Mouse (Mus musculus) ovary, postnatal 14 days (tissue): ENCODE measurements around the gene Gm28053.
"Not testable (repeated sequence)": the region's sequence is repeated elsewhere in the genome, so short reads cannot be mapped to it uniquely, and the experiment has no call there.

Source experiments
- DNase-seq: peaks from one replicate; pipeline ENCODE4 v3.0.0; 2022; ENCODE audit warnings: low spot score

The Gm28053 gene

GRCm38 (mm10) chr6:48718455-48718854 lies at the start of gene Gm28053, which contains the start of gene Gimap7:
Gm28053 (plus strand) TSS chr6:48718607.
Gimap7 (plus strand) TSS chr6:48718621.
- DNase-seq: no peak

DNA sequence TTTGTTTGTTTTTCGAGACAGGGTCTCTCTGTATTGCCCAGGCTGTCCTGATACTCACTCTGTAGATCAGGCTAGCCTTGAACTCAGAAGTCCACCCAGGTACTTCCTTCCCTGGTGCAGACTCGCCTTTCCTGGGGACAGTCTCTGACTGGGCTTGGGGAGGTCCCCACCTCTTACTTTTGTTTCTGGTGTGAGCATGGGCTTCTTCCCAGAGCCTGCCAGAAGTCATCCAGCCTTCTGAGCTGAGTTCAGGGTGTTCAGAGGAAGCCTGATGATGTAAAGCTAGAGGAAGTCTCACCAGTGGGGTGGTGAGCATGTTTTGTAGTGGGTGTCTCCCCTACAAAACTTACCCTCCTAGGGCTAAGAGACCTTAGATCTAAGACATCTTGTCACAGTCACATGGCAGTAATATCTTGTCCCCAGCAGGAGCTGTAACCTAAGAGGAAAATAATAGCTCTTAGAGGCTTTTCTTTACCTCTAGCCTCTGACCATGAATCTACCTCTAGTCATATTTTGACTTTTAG lies 48.9 kb upstream of the Gm28053 start:
- no peak for DNase-seq

- DNase-seq: no peak
Observed at GRCm38 (mm10) chr6:48674291-48675058, 43.9 kb upstream of the Gm28053 start.

DNA sequence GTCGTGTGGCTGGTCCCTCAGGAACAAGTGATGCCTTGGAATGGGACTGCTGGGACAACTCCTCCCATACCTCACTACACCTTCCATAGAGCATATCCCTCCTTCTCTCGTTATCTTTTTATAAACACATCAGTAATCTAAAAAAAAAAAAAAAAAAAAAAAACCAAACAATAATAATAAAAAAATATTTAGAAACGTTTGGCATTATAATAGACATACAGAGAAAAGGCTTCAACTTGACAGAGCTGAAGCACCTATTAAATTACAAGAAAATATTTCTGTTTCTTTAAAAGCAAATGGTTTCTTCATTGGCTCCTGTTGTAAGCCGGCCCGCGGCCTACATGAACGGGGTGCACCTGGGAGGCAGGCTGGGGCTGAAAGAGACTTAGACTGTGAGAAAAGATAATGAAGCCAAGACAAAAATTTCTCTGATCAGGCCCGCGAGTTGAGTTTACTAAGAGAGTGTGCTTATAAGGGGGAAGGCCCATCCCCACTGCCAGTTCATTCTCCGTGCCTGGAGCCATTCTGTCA lies 42.9 kb upstream of the Gm28053 start:
- no peak for DNase-seq

- no peak for DNase-seq
Observed at GRCm38 (mm10) chr6:48675931-48676859, 42.2 kb upstream of the Gm28053 start, which contains the start of gene Gimap9. Gimap9 (plus strand) TSS chr6:48676129.

DNA sequence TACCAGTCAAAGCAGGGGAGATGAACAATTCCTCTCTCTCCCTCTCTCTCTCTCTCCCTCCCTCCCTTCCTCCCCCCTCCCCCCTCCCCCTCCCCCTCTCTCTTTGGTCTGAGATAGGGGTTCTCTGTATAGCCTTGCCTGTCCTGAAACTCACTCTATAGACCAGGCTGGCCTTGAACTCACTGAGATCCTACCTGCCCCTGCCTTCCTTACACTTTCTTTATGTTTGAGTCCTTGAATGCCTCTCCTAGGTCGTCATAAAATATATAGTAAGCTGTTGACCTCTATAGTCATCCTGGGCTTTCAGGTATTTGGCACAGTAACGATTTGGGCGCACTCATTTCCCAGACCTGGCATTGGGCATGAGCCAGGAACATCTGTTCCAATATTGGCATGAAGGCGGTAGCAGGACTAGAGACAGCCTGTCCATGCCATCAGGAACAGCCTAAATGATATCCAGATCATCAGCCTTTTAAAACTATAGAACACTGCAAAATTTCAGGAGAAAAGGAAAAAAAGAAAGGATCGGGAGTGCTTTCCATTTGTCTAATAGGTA lies 41.5 kb upstream of the Gm28053 start:
- DNase-seq: no peak

- no peak for DNase-seq
Observed at GRCm38 (mm10) chr6:48677492-48678345, 40.7 kb upstream of the Gm28053 start.

DNA sequence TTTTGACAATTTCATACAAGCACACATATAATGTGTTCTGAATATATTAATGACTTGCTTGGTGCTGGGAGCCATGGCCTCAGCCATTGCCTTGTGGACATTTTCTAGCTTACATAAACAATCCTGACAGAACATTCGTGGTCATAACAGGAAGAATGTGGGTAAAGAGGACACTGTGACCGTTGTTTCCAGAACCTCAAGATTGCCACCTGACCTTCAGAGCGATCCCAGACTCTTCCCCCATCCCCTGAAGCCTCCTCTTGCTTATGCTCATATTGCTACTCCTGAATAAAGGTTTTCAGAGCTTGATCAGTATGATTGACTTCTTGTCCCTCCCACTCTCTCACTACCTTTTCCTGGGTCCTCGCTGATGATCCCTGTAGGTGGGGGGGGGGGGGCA lies 40.0 kb upstream of the Gm28053 start:
- no peak for DNase-seq

- DNase-seq: no peak
Observed at GRCm38 (mm10) chr6:48679701-48680100, 38.7 kb upstream of the Gm28053 start.

- DNase-seq: no peak
Observed at GRCm38 (mm10) chr6:48680421-48680820, 38.0 kb upstream of the Gm28053 start.

DNA sequence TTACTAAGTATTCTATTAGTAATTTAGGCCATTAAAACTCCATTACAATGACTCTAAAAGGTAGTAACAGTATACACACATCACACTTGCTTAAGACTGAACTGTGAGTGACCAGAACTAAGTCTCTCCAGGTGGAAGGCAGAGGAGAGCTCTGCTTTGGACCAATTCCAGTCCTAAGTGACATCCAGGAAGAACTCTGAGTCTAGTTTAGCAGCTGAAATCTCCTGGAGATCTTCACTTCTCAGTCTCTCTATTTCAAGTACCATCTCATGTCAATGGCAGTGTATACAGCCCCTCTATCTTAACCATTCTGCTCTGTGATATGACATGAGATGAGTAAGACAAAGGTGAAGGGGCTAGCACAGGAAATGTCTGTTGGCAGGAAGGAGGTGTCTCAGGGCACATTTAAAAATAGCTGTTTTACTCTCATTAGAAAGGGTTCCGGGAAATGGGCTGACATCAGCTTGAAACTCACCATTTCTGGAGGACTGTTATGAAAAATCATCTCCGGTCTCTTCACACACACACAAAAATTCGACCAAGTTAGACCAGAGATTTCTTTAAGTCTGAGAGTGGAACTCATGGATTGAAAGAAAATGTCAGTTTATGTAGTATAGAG lies 36.8 kb upstream of the Gm28053 start:
- DNase-seq: no peak

- DNase-seq: no peak
Observed at GRCm38 (mm10) chr6:48682271-48682670, 36.1 kb upstream of the Gm28053 start.

DNA sequence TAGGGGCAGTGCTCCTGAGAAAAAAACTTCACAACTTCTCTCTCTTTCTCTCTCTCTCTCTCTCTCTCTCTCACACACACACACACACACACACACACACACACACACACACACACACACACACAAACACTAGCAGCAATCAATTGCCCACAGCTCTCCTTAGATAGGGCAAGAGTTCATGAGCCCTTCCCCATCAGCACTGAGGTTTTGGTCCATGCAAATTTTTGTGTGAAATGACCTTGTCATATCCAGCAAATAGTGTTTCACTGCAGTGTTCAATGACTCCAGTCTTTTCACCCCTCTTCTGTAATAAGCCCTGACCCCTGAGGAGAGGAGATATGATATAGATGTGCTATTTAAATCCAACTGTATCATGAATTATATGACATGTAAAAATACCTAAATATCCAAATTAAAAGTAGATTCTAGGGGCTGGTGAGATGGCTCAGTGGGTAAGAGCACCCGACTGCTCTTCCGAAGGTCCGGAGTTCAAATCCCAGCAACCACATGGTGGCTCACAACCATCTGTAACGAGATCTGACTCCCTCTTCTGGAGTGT lies 35.1 kb upstream of the Gm28053 start:
- DNase-seq: not testable (repeated sequence)

DNA sequence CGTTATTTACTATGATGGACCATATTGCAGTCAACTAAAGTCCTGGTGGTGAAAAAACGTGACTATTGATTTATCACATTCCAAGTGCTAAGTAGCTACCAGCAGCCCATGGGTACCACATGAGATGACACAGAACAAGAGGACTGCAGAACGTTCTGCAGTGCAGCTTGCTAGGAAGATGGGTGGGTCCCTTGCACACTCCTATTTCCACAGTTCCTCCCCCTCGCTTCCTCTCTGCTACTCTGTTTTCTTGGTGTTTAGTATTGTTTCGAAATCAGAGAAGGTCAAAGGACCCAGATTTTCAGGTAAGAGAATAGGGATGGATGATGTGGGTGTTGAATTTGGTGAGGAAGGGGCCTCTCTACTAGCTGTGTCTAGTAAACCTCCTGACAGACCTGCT lies 34.1 kb upstream of the Gm28053 start, which contains the start of gene Gimap4:
Gimap4 (plus strand) TSS at position 231 of the 400 bp plus-strand sequence.
- no peak for DNase-seq

DNA sequence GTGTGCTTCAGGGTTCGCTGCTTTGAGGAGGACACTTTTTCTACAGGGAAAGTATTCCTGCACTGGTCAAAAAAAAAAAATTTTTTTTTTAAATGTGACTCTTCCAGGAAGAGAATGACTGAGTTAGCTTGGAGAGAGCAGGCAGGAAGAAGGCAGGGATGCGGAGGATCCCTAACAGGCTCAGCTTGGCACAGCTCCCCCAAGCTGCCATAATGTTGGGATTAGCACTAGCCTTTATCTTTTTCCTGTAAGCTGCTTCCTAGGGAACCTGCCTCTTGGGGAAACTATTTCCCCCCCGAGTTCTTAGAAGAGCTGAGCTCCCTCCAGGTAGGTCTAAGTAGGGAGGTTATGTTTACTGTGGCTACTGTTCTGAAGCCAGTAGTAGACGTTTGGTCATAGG lies 33.6 kb upstream of the Gm28053 start:
- DNase-seq: no peak

- no peak for DNase-seq
Observed at GRCm38 (mm10) chr6:48685251-48685650, 33.2 kb upstream of the Gm28053 start.

GRCm38 (mm10) chr6:48685694-48686665 lies 32.4 kb upstream of the Gm28053 start:
- no peak for DNase-seq

DNA sequence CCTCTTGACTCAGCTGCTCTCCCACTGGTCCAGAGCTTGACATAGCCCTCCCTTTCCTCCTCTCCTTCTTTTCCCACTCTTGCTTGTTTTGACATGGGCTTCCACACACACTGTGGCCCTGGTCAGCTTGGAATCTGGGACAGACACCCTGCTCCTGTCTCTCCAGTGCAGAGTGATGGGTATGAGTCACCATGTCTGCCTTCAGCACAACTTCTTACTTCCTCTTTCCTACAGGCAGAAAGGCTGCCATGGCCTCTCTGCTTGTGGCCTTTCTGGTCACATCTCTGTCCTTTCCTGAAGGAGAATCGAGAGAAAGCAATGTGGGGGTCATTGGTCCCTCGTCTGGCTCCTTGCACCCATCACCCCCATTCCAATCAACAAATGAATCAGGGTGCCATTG lies 31.3 kb upstream of the Gm28053 start:
- DNase-seq: no peak

GRCm38 (mm10) chr6:48689320-48689719 lies 29.1 kb upstream of the Gm28053 start:
- DNase-seq: no peak
